Mouse (Mus musculus): ENCODE results near the gene Thtpa.

DNA sequence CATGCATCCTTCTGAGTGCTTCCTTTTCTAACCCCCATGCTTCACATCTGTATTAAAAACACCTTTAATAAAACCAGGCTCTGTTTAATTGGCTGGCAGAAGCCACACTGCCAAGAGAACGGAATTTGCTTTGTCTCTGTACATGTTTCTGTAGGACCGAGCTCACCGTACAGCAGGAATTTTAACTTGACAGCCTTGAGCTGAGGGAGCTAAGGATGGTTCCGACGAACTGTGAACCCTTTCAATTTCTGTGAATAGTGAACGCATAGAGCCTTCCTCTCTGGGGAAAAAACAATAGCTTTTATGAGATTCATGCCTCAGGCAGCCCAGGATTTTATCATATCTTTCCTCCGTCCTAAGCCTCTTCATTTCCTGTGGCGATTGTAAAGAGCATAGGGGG is 27.8 kb downstream of the Thtpa start:
- TF ChIP-seq POLR2A (IDR thresholded peaks at IDR 0.05; ENCODE audit: control insufficient read depth in 1 of 2, insufficient read depth in 1 of 2, low read depth in 1 of 2, low read length in 2 of 2, poor library complexity in 1 of 2) (no peak), JUND (IDR thresholded peaks at IDR 0.05; ENCODE audit: low read depth, low read length) (no peak), ETS1 (IDR thresholded peaks at IDR 0.05; ENCODE audit: low read depth, low read length) (no peak), CTCF (IDR thresholded peaks at IDR 0.05 in 2 of 3, conservative IDR thresholded peaks at IDR 0.05 in 1 of 3; ENCODE audit: control insufficient read depth in 1 of 3, insufficient read depth in 1 of 3, low read depth in 2 of 3, low read length in 3 of 3, poor library complexity in 1 of 3, severe bottlenecking in 1 of 3) (no peak), EP300 (IDR thresholded peaks at IDR 0.05; ENCODE audit: low read depth in 1 of 2, low read length in 2 of 2) (no peak), HCFC1 (IDR thresholded peaks at IDR 0.05; ENCODE audit: low read depth, low read length) (no peak), USF2 (IDR thresholded peaks at IDR 0.05; ENCODE audit: borderline replicate concordance in 1 of 2, insufficient read depth in 1 of 2, low read depth in 1 of 2, low read length in 2 of 2) (no peak), E2F4 (IDR thresholded peaks at IDR 0.05; ENCODE audit: borderline replicate concordance, low read depth, low read length) (no peak), MYC (IDR thresholded peaks at IDR 0.05; ENCODE audit: low read depth, low read length) (no peak), POLR2AphosphoS2 (IDR thresholded peaks at IDR 0.05; ENCODE audit: low read length) (no peak), KAT2A (conservative IDR thresholded peaks at IDR 0.05; ENCODE audit: low read depth, low read length) (no peak)

Data from MEL (cell line).